Mouse (Mus musculus) adrenal gland, adult 8-10 months (tissue): ENCODE measurements around the gene Zbtb25. TPM values are rescaled to one million over a fixed set of nuclear protein-coding genes. Genes with fewer than 3 reads are reported as not detected.

Experiments used
- total RNA-seq, 4 experiments: library from RNA; stranded (reverse); gene quantifications; 2 replicates each; pipeline ENCODE4 v1.2.4; 2022

The Zbtb25 gene
- total RNA-seq, 4 experiments from 2014 or later, result 8.5 to 14.1 (median 10.7) TPM

Other genes starting within 250 kb of the Zbtb25 start
- gene Esr2, start 192.3 kb downstream of the Zbtb25 start, total RNA-seq, result under 1 TPM in 3 of 4 experiments, not detected in 1; 0.11 to 0.75 (median 0.45) TPM
- not detected for gene Tex21, start 122.9 kb downstream of the Zbtb25 start, total RNA-seq
- 10 to 100 TPM; 42.3 to 50.6 (median 43.3) TPM for gene Mthfd1, start 114.3 kb downstream of the Zbtb25 start, total RNA-seq
- 1 to 10 TPM in 1 of 4 experiments, under 1 TPM in 3; 0.35 to 1.1 (median 0.63) TPM for gene Akap5, start 44.7 kb downstream of the Zbtb25 start, total RNA-seq
- gene Zbtb1, start 664 bp upstream of the Zbtb25 start, total RNA-seq, result 1 to 10 TPM; 5.7 to 7.4 (median 6.7) TPM
- gene Hspa2, start 34.6 kb upstream of the Zbtb25 start, total RNA-seq, result 10 to 100 TPM; 19.1 to 25.6 (median 22.9) TPM
- under 1 TPM; 0.15 to 0.24 (median 0.23) TPM for gene Ppp1r36, start 47.9 kb upstream of the Zbtb25 start, total RNA-seq
- 10 to 100 TPM; 10.8 to 23.4 (median 16.2) TPM for gene Plekhg3, start 161.3 kb upstream of the Zbtb25 start, total RNA-seq